Mouse (Mus musculus) CH12.LX (cell line): ENCODE results near the gene Coq8b. TPM values are rescaled to one million over a fixed set of nuclear protein-coding genes. Genes with fewer than 3 reads are reported as not detected.

Experiments
- DNase-seq: peaks from one replicate; pipeline ENCODE4 v3.0.0-alpha.2; 2013; ENCODE audit errors: extremely low read depth
- H3K27ac ChIP-seq: 2 replicates; pipeline ENCODE4 v1.5.1; 2012; ENCODE audit warnings: low read depth, mild to moderate bottlenecking, control low read depth, moderate library complexity; ENCODE audit not compliant: insufficient read depth
- H3K27me3 ChIP-seq: replicated peaks from 2 replicates; pipeline ENCODE3; 2012; ENCODE audit warnings: inconsistent platforms
- H3K36me3 ChIP-seq, 2 experiments: replicated peaks in 1 of 2; 2 replicates each; pipeline versions ENCODE3 to v1.6.1; 2012; ENCODE audit warnings: inconsistent platforms in 1 of 2, low read length in 1 of 2, mild to moderate bottlenecking in 1 of 2, mixed read lengths in 1 of 2, moderate library complexity in 1 of 2; ENCODE audit not compliant: control insufficient read depth in 1 of 2, insufficient read depth in 1 of 2
- H3K4me1 ChIP-seq, 2 experiments: 2 replicates each; pipeline ENCODE4 v1.6.1; 2012; ENCODE audit warnings: inconsistent platforms in 1 of 2, moderate library complexity in 1 of 2; ENCODE audit not compliant: insufficient read depth in 2 of 2, control insufficient read depth in 1 of 2
- H3K4me2 ChIP-seq: 2 replicates; pipeline ENCODE4 v1.6.1; 2012; ENCODE audit warnings: low read depth, mild to moderate bottlenecking, control low read depth; ENCODE audit not compliant: poor library complexity, insufficient read depth, severe bottlenecking
- H3K4me3 ChIP-seq, 3 experiments: fragments of 150-350 bp in 1 of 3; sonication (generic) in 1 of 3; replicated peaks in 1 of 3; 2 replicates each; pipeline versions ENCODE3 to v1.5.1; 2011 to 2012; ENCODE audit warnings: low read depth in 2 of 3, low read length in 2 of 3, mild to moderate bottlenecking in 2 of 3, moderate library complexity in 2 of 3, control low read depth in 1 of 3, improper control_type of control experiment in 1 of 3, inconsistent platforms in 1 of 3, mixed read lengths in 1 of 3; ENCODE audit not compliant: poor library complexity in 1 of 3
- H3K79me2 ChIP-seq: replicated peaks from 2 replicates; pipeline ENCODE4 v1.6.1; 2012; ENCODE audit warnings: mild to moderate bottlenecking, moderate library complexity; ENCODE audit not compliant: control insufficient read depth, poor library complexity, insufficient read depth, severe bottlenecking; ENCODE audit errors: extremely low read depth
- H3K9ac ChIP-seq: 2 replicates; pipeline ENCODE4 v1.6.1; 2012; ENCODE audit warnings: low read depth, mild to moderate bottlenecking, control low read depth, moderate library complexity; ENCODE audit not compliant: insufficient read depth
- H3K9me3 ChIP-seq: replicated peaks from 2 replicates; pipeline ENCODE3; 2012; ENCODE audit warnings: low read length, inconsistent platforms, mixed read lengths
- CHD1 ChIP-seq: IDR thresholded peaks from 2 replicates; pipeline ENCODE4 v1.6.1; 2012; ENCODE audit warnings: low read depth, low read length, improper control_type of control experiment, inconsistent platforms
- CTCF ChIP-seq, 2 experiments: IDR thresholded peaks in 1 of 2; conservative IDR thresholded peaks in 1 of 2; 2 replicates each; pipeline ENCODE4 v1.5.1; 2011 to 2012; ENCODE audit warnings: low read depth in 2 of 2, low read length in 2 of 2, improper control_type of control experiment in 1 of 2, inconsistent platforms in 1 of 2, mild to moderate bottlenecking in 1 of 2, moderate library complexity in 1 of 2
- ELF1 ChIP-seq: IDR thresholded peaks from 2 replicates; pipeline ENCODE4 v1.6.1; 2014; ENCODE audit warnings: low read depth, mild to moderate bottlenecking, inconsistent platforms, low read length, improper control_type of control experiment
- GABPA ChIP-seq: IDR thresholded peaks from 2 replicates; pipeline ENCODE4 v1.6.1; 2012; ENCODE audit warnings: low read depth, low read length, improper control_type of control experiment, inconsistent platforms; ENCODE audit not compliant: insufficient replicate concordance
- IRF4 ChIP-seq: IDR thresholded peaks from 2 replicates; pipeline ENCODE4 v1.6.1; 2014; ENCODE audit warnings: low read depth, mild to moderate bottlenecking, inconsistent platforms, low read length, improper control_type of control experiment
- JUN ChIP-seq: IDR thresholded peaks from 2 replicates; pipeline ENCODE4 v1.6.1; 2011; ENCODE audit warnings: low read depth, mild to moderate bottlenecking, low read length, improper control_type of control experiment, moderate library complexity; ENCODE audit not compliant: insufficient read depth
- KAT2A ChIP-seq: IDR thresholded peaks from 2 replicates; pipeline ENCODE4 v1.6.1; 2012; ENCODE audit warnings: low read length, improper control_type of control experiment, inconsistent platforms; ENCODE audit not compliant: insufficient replicate concordance
- MAFK ChIP-seq: IDR thresholded peaks from 2 replicates; pipeline ENCODE4 v1.6.1; 2011; ENCODE audit warnings: low read length, improper control_type of control experiment; ENCODE audit not compliant: insufficient replicate concordance
- MAX ChIP-seq: IDR thresholded peaks from 2 replicates; pipeline ENCODE4 v1.6.1; 2011; ENCODE audit warnings: low read length, improper control_type of control experiment
- MEF2A ChIP-seq: IDR thresholded peaks from 2 replicates; pipeline ENCODE4 v1.6.1; 2014; ENCODE audit warnings: low read depth, mild to moderate bottlenecking, inconsistent platforms, low read length, improper control_type of control experiment, borderline replicate concordance
- PAX5 ChIP-seq: IDR thresholded peaks from 2 replicates; pipeline ENCODE4 v1.6.1; 2012; ENCODE audit warnings: low read length, inconsistent platforms, mixed read lengths
- RCOR1 ChIP-seq: conservative IDR thresholded peaks from 2 replicates; pipeline ENCODE4 v1.6.1; 2012; ENCODE audit warnings: low read depth, mild to moderate bottlenecking, inconsistent platforms, low read length, improper control_type of control experiment
- SMC3 ChIP-seq: IDR thresholded peaks from 2 replicates; pipeline ENCODE4 v1.6.1; 2011; ENCODE audit warnings: low read depth, low read length, improper control_type of control experiment
- UBTF ChIP-seq: IDR thresholded peaks from 2 replicates; pipeline ENCODE4 v1.6.1; 2012; ENCODE audit warnings: low read depth, mild to moderate bottlenecking, inconsistent platforms, low read length, improper control_type of control experiment, moderate library complexity
- USF2 ChIP-seq: conservative IDR thresholded peaks from 2 replicates; pipeline ENCODE4 v1.6.1; 2011; ENCODE audit warnings: low read depth, low read length, improper control_type of control experiment
- ZMIZ1 ChIP-seq: IDR thresholded peaks from 2 replicates; pipeline ENCODE4 v1.6.1; 2012; ENCODE audit warnings: low read depth, mild to moderate bottlenecking, inconsistent platforms, low read length, improper control_type of control experiment
- dilution Hi-C: fragments of 300-500 bp; cut with MboI; formaldehyde crosslinking; loops from 2 replicates; pipeline ENCODE4 v1.14.3; 2020; ENCODE audit warnings: low sequenced_read_pairs; ENCODE audit not compliant: extremely low pct_unique_long_range_greater_than_20kb, extremely low pct_ligation_motif_present
- in situ Hi-C: fragments of 300-500 bp; cut with MboI; formaldehyde crosslinking; loops from 3 replicates; pipeline ENCODE4 v1.14.3; 2019; ENCODE audit warnings: low sequenced_read_pairs, low pct_ligation_motif_present, low pct_unique_long_range_greater_than_20kb, mixed read lengths
- polyA plus RNA-seq: library from polyadenylated mRNA; unstranded; fragments of >175 nt; gene quantifications from 2 replicates; pipeline ENCODE4 v1.2.1, GENCODE M21; 2012; ENCODE audit warnings: low read depth; ENCODE audit not compliant: insufficient read length
- total RNA-seq, 2 experiments: library from RNA; depleted of rRNA; stranded (reverse); fragments of 300-350 nt in 1 of 2; fragments of >200 nt in 1 of 2; gene quantifications; 2 replicates each; pipeline ENCODE4 v1.2.3; 2012 to 2014

Coq8b gene
- total and polyA plus RNA-seq, 3 experiments, result 19.7 to 26.5 (median 21.3) TPM

DNA sequence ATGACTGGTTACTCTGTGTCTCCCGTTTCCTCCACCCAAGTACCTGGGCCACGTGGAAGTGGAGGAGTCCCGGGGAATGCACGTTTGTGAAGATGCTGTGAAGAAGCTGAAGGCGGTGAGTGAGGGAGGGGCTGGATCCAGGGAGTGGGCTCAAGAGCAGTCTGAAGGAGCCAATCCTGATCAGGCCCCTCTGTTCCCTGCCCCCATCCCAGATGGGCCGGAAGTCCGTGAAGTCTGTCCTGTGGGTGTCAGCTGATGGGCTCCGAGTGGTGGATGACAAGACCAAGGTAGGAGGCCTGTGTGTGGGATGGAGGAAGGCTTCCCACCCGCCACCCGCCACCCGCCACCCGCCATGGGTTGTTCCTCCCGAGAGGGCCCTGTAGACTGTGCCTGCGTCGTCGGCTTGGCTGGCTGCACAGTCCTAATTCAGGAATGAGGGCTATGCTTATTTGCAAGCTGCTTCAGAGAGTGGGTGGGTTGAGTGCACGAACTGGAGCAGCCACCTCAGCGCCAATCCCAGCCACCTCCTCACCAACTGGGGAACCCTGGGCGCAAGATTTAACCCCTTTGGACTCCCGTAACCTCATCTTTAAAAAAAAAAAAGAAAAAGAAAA, 33.8 kb downstream of the Coq8b start:
- Histone ChIP-seq H3K27ac (no peak overlapping the region), H3K9ac (no peak overlapping the region), H3K79me2 (no peaks in the 10 kb centered on the region), H3K9me3 (no peaks in the 10 kb centered on the region), H3K4me3 (no peak overlapping the region), H3K4me2 (no peak overlapping the region), H3K36me3 (peaks cover 0 to 17% of the 10 kb centered on the region in 2 experiments), H3K4me1 (peaks cover 0 to 3% of the 10 kb centered on the region in 2 experiments; a peak in 1 of 4 replicates), H3K27me3 (no peaks in the 10 kb centered on the region)
- dilution Hi-C loops, result no loop called here
- in situ Hi-C loops, result no loop called here
- TF ChIP-seq RCOR1 (no peak), ZMIZ1 (no peak), IRF4 (no peak), MAX (no peak), MAFK (no peak), CHD1 (no peak), PAX5 (no peak), SMC3 (no peak), GABPA (no peak), UBTF (no peak), KAT2A (no peak), ELF1 (no peak), JUN (no peak), USF2 (no peak)
- DNase-seq, result no peak

DNA sequence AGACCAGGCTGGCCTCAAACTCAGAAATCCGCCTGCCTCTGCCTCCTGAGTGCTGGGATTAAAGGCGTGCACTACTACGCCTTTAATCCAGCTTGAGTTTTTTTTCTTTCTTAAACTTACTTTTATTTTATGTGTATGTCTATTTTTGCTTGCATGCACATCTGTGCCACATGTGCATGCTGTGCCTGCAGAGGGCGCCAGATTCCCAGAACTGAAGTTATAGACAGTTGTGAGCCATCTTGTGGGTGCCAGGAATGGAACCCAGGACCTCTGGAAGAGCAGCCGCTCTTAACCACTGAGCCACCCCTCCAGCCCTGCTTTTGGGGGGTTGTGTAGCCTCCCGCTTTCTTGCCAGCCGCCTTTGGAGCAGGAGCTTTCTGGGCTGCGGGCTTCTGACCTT, 38.6 kb downstream of the Coq8b start:
- TF ChIP-seq MEF2A, result no peak
- peak in 1 of 2 experiments; percentile 23; a peak in 1 of 4 replicates for TF ChIP-seq CTCF (conservative IDR thresholded peaks at IDR 0.05 in 1 of 2, IDR thresholded peaks at IDR 0.05 in 1 of 2; ENCODE audit: low read depth in 2 of 2, low read length in 2 of 2)
- H3K27me3 ChIP-seq, result no peaks in the 10 kb centered on the region
- peaks cover 0 to 12% of the 10 kb centered on the region in 2 experiments; a peak in 2 of 4 replicates for H3K4me1 ChIP-seq
- H3K36me3 ChIP-seq, result peaks cover 0 to 13% of the 10 kb centered on the region in 2 experiments
- DNase-seq, result no peak
- no peak overlapping the region for H3K27ac ChIP-seq
- dilution Hi-C loops (no loop called here), in situ Hi-C loops (no loop called here)
- H3K79me2 ChIP-seq, result no peaks in the 10 kb centered on the region
- no peaks in the 10 kb centered on the region for H3K9me3 ChIP-seq
- H3K4me3 ChIP-seq, result no peak overlapping the region
- H3K9ac ChIP-seq, result no peak overlapping the region
- no peak overlapping the region for H3K4me2 ChIP-seq
